Mouse (Mus musculus) liver, embryonic 12.5 days (tissue): ENCODE measurements around the gene Fer. TPM values are rescaled to one million over a fixed set of nuclear protein-coding genes. Genes with fewer than 3 reads are reported as not detected.

Source experiments
- ATAC-seq: fragments of 200-750 bp; cut with Nextera tagmentation; 2 replicates; pipeline ENCODE4 v1.8.0; 2017; ENCODE audit warnings: moderate number of reproducible peaks, mild to moderate bottlenecking, moderate library complexity
- H3K27ac ChIP-seq: fragments of 300-500 bp; sonication (generic); 2 replicates; pipeline ENCODE4 v1.5.1; 2016; ENCODE audit warnings: mild to moderate bottlenecking
- H3K27me3 ChIP-seq: fragments of 300-500 bp; sonication (generic); replicated peaks from 2 replicates; pipeline ENCODE4 v1.6.1; 2016; ENCODE audit warnings: mild to moderate bottlenecking, moderate library complexity
- H3K36me3 ChIP-seq: fragments of 300-500 bp; sonication (generic); 2 replicates; pipeline ENCODE4 v1.6.1; 2016; ENCODE audit warnings: mild to moderate bottlenecking, moderate library complexity
- H3K4me1 ChIP-seq: fragments of 300-500 bp; sonication (generic); 2 replicates; pipeline ENCODE4 v1.6.1; 2016
- H3K4me2 ChIP-seq: fragments of 300-500 bp; sonication (generic); 2 replicates; pipeline ENCODE4 v1.6.1; 2016; ENCODE audit warnings: mild to moderate bottlenecking, moderate library complexity
- H3K4me3 ChIP-seq: fragments of 300-500 bp; sonication (generic); 2 replicates; pipeline ENCODE4 v1.5.1; 2016; ENCODE audit warnings: mild to moderate bottlenecking, moderate library complexity
- H3K9ac ChIP-seq: fragments of 300-500 bp; sonication (generic); 2 replicates; pipeline ENCODE4 v1.6.1; 2016; ENCODE audit warnings: mild to moderate bottlenecking, moderate library complexity
- H3K9me3 ChIP-seq: fragments of 300-500 bp; sonication (generic); replicated peaks from 2 replicates; pipeline ENCODE4 v1.6.1; 2016; ENCODE audit warnings: mild to moderate bottlenecking, moderate library complexity
- WGBS: fragments of 180-500 bp; shearing (Covaris S2); methylation state at CpG from one replicate; pipeline ENCODE4 v1.1.7; 2016; ENCODE audit not compliant: insufficient replicate concordance; 5-methylcytosine and 5-hydroxymethylcytosine counted together
- polyA plus RNA-seq: library from polyadenylated mRNA; unstranded; fragments of >200 nt; fragmentation: Nextera tagmentation; extraction: Ambion mirVana; gene quantifications from 2 replicates; pipeline ENCODE4 v1.2.1, GENCODE M21; 2016

The Fer gene
- polyA plus RNA-seq, 1 experiment from 2014 or later, result 17.1 TPM

DNA sequence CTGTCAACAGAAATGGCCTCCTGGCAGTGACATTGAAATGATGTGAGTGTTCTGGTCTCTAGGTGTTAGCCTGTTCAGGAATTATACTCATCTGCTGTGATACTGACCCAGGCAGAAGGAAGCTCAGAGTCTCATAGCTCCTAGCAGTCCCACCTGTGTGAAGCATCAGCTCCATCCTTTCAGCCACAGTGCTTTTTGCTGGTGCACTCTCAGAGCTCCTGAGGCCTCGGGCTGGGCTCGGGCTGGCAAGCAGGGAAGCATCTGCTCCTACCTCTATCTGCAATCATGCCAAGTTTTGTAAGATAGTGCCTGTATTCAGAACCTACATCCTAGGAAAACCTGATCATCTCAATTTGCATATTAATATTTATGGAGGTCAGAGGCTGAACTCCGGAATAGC is 183.7 kb downstream of the Fer start:
- Histone ChIP-seq H3K27ac (no peak overlapping the region), H3K4me3 (no peak overlapping the region), H3K4me2 (no peak overlapping the region), H3K36me3 (no peaks in the 10 kb centered on the region), H3K27me3 (no peaks in the 10 kb centered on the region), H3K9ac (no peak overlapping the region), H3K4me1 (no peaks in the 10 kb centered on the region), H3K9me3 (no peaks in the 10 kb centered on the region)
- WGBS, result 83% methylated on average over 3 of the region's 3 CpGs
- no peak for ATAC-seq

DNA sequence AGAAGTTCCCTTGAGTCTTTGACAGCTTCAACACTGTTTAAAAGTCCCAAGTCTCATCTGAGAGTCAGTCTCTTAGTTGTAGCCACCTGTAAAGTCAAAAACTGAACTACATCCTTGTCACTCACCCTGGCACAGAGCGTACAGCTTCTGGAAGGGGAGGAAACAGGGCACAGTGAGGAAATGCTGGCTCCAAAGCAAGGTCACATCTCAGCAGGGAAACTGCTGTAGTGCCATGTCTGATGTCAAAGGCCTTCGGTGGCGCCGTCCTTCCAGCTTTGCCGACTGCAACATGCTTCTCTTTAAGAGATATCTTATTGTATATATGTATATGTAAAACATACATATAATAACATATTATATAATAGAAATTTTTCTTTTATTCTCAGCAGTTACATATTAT is 188.0 kb downstream of the Fer start:
- Histone ChIP-seq H3K27ac (no peak overlapping the region), H3K4me1 (no peaks in the 10 kb centered on the region), H3K9ac (no peak overlapping the region), H3K9me3 (no peaks in the 10 kb centered on the region), H3K4me3 (no peak overlapping the region), H3K27me3 (no peaks in the 10 kb centered on the region), H3K36me3 (no peaks in the 10 kb centered on the region), H3K4me2 (no peak overlapping the region)
- 83% methylated on average over 5 of the region's 5 CpGs for WGBS
- ATAC-seq, result no peak

- Histone ChIP-seq H3K4me1 (no peaks in the 10 kb centered on the region), H3K9ac (no peak overlapping the region), H3K27ac (no peak overlapping the region), H3K4me3 (no peak overlapping the region), H3K9me3 (no peaks in the 10 kb centered on the region), H3K36me3 (no peaks in the 10 kb centered on the region), H3K27me3 (no peaks in the 10 kb centered on the region), H3K4me2 (no peak overlapping the region)
- WGBS, result 91% methylated on average over 11 of the region's 11 CpGs
- no peak for ATAC-seq
These were observed 190.8 kb downstream of the Fer start for GRCm38 (mm10) chr17:64053636-64054035.

GRCm38 (mm10) chr17:64060529-64060928 is 197.7 kb downstream of the Fer start:
- Histone ChIP-seq H3K27me3 (no peaks in the 10 kb centered on the region), H3K4me3 (no peak overlapping the region), H3K9ac (no peak overlapping the region), H3K4me1 (peaks cover 5% of the 10 kb centered on the region; the same call in 1 of the 2 replicates), H3K9me3 (no peaks in the 10 kb centered on the region), H3K27ac (no peak overlapping the region), H3K4me2 (no peak overlapping the region), H3K36me3 (no peaks in the 10 kb centered on the region)
- ATAC-seq, result no peak

DNA sequence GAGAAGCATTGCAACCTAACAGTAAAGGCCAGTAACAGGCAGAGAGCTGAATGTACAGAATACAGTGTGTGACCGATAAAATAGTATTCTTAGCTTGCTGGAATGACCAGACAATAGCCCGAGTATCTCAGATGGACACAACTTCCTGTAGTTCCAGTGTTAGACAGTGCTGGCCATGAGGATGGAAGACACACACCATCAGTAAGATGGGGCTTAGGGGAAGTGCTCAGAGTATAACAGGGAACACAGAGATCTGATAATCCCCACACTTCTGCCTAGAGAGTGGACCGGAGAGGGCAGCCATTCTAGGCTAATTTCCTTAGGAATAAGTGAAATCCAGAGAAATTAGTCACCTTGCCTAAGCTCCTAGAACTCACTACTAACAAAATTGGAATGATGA is 202.4 kb downstream of the Fer start:
- H3K27me3 ChIP-seq, result no peaks in the 10 kb centered on the region
- 0 out of 2 replicates have a peak, but pooled peaks have one; percentile 54 for ATAC-seq
- no peak overlapping the region for H3K4me2 ChIP-seq
- no peak overlapping the region for H3K9ac ChIP-seq
- H3K36me3 ChIP-seq, result no peaks in the 10 kb centered on the region
- H3K4me3 ChIP-seq, result no peak overlapping the region
- no peaks in the 10 kb centered on the region for H3K9me3 ChIP-seq
- no peak overlapping the region for H3K27ac ChIP-seq
- 47% methylated on average over 3 of the region's 3 CpGs for WGBS
- H3K4me1 ChIP-seq, result peaks cover 5% of the 10 kb centered on the region; the same call in 1 of the 2 replicates

GRCm38 (mm10) chr17:64077392-64077791 is 214.5 kb downstream of the Fer start:
- Histone ChIP-seq H3K27ac (no peak overlapping the region), H3K27me3 (no peaks in the 10 kb centered on the region), H3K4me3 (no peak overlapping the region), H3K4me1 (no peaks in the 10 kb centered on the region), H3K4me2 (no peak overlapping the region), H3K9ac (no peak overlapping the region), H3K9me3 (no peaks in the 10 kb centered on the region), H3K36me3 (no peaks in the 10 kb centered on the region)
- ATAC-seq, result no peak
- WGBS, result 86% methylated on average over 7 of the region's 7 CpGs

DNA sequence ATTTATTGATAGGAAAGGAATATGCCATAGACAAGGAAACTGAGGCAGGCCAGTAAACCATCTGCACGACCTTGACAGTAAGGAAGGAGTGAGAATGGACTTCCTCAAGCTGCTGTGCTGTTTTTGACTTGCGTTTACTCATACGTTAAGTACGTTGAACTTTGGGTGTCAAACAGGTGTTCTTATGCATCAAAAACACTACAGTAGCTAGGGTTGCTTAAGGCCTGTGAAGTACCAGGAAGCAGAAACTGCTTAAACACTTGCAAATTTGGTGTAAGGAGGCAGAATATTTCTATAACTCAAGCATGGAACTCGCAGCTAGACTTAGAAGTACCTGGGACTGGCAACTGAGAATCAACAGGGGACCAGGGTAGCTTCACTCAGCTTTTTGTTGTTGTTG is 221.9 kb downstream of the Fer start:
- no peaks in the 10 kb centered on the region for H3K4me1 ChIP-seq
- no peaks in the 10 kb centered on the region for H3K9me3 ChIP-seq
- H3K4me3 ChIP-seq, result no peak overlapping the region
- no peak for ATAC-seq
- H3K27me3 ChIP-seq, result no peaks in the 10 kb centered on the region
- 77% methylated on average over 5 of the region's 5 CpGs for WGBS
- H3K4me2 ChIP-seq, result no peak overlapping the region
- no peak overlapping the region for H3K27ac ChIP-seq
- H3K9ac ChIP-seq, result no peak overlapping the region
- H3K36me3 ChIP-seq, result no peaks in the 10 kb centered on the region

DNA sequence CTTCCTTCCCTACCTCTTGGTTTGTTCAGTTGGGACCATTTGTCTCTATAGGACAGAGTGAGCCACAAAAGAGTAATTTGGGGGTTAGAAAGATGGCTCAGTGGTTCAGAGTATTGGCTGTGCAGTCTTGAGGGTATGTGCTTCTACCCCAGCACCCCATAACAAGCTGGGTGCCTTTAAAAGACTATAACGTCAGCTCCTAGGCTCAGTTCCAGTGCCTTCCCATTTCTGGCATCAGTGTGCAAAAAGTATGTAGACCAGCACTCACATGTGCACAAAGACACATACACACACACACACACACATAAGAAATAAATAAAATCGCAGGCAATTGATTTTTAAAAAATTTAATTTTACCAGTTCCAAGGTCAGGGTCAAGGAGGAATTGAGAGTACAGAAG is 222.6 kb downstream of the Fer start:
- no peak overlapping the region for H3K4me2 ChIP-seq
- no peak overlapping the region for H3K9ac ChIP-seq
- 72% methylated on average over 2 of the region's 2 CpGs for WGBS
- H3K27me3 ChIP-seq, result no peaks in the 10 kb centered on the region
- ATAC-seq, result no peak
- no peak overlapping the region for H3K27ac ChIP-seq
- no peak overlapping the region for H3K4me3 ChIP-seq
- no peaks in the 10 kb centered on the region for H3K36me3 ChIP-seq
- H3K4me1 ChIP-seq, result no peaks in the 10 kb centered on the region
- H3K9me3 ChIP-seq, result no peaks in the 10 kb centered on the region

DNA sequence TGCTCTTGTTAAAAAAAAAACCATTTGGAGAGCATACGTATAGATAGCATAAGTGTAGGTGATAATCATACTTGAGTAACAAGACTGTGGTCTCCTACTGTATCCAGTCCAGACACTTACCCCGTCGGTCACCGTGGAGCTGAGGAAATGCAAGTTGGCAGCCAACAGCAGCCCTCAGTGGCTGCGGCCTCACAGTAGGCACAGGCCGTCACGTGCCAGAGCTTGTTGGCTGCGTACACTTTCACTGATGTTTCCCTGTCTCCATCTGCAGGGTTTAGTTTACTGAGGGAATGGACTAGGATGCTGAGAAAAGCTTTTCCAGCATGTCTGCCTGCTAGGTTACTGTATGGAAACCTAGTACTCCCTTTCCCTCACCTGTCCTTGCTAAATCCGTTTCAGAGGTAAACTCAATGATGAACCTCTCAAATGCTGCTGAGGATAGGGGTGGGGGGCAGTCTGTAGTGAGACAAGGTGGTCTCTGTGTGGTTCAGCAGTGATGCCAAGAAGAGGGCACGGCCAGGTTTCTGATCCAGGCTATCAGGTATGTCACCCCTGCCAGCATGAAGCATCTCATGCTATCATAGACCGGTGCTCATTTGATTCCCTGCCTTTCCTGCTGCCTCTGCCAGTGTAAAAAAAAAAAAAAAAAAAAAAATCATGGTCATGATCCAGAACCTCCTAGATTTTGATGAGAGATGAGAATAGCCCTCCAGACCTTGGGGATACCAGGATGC is 224.2 kb downstream of the Fer start:
- Histone ChIP-seq H3K27ac (no peak overlapping the region), H3K4me3 (no peak overlapping the region), H3K4me1 (no peaks in the 10 kb centered on the region), H3K9ac (no peak overlapping the region), H3K4me2 (no peak overlapping the region), H3K27me3 (no peaks in the 10 kb centered on the region), H3K36me3 (no peaks in the 10 kb centered on the region), H3K9me3 (no peaks in the 10 kb centered on the region)
- ATAC-seq, result no peak
- 77% methylated on average over 11 of the region's 11 CpGs for WGBS

- Histone ChIP-seq H3K9me3 (no peaks in the 10 kb centered on the region), H3K27ac (no peak overlapping the region), H3K4me1 (0 out of 2 replicates have a peak, but pooled peaks cover 2% of the 10 kb centered on the region), H3K4me3 (no peak overlapping the region), H3K9ac (no peak overlapping the region), H3K36me3 (no peaks in the 10 kb centered on the region), H3K4me2 (no peak overlapping the region), H3K27me3 (no peaks in the 10 kb centered on the region)
- ATAC-seq, result no peak
- WGBS, result 77% methylated on average over 3 of the region's 3 CpGs
These were observed 225.0 kb downstream of the Fer start for GRCm38 (mm10) chr17:64087871-64088270.

DNA sequence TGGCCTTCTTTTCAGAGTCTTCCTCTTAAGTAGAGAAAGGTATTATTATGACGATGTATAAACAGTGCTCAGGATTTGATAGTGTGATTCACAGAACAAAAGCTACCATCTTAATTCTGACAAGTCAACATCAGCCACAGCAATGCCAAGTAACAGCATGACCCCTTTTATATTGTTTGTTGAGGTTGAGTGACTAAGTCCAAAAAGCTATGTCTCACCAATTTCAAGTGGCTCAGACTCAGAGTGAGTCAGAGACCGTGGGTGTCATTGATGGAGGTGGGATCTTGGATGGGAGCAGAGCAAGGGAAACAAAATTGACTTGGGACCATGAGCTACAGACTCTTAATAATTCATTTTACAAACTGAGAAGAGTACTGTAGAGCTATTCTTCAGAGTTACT is 230.9 kb downstream of the Fer start:
- no peaks in the 10 kb centered on the region for H3K9me3 ChIP-seq
- ATAC-seq, result no peak
- H3K4me3 ChIP-seq, result no peak overlapping the region
- H3K27me3 ChIP-seq, result no peaks in the 10 kb centered on the region
- 0 out of 2 replicates have a peak, but pooled peaks cover 2% of the 10 kb centered on the region for H3K4me1 ChIP-seq
- no peak overlapping the region for H3K4me2 ChIP-seq
- H3K36me3 ChIP-seq, result no peaks in the 10 kb centered on the region
- WGBS, result 74% methylated on average over 2 of the region's 2 CpGs
- no peak overlapping the region for H3K9ac ChIP-seq
- no peak overlapping the region for H3K27ac ChIP-seq

DNA sequence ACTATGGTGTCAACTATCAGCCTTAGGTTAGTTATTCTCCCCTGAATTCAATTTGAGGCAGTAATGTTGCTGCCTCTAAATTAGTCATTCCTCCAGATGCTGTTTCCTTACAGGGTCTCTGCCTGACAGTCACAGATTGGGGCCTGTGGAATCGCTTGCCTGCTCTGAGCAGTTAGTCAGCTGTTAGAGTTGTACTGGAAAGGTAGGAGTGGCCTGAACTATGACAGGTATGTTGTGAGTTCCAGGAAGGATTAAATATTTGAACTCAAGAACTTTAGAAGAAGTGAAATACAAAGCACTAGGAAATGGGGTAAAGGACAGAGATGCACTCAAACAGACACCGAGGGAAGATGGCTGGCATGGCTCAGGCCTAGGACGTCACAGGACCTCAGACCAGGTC is 233.9 kb downstream of the Fer start:
- H3K27me3 ChIP-seq, result no peaks in the 10 kb centered on the region
- no peak overlapping the region for H3K9ac ChIP-seq
- no peak overlapping the region for H3K4me3 ChIP-seq
- no peaks in the 10 kb centered on the region for H3K9me3 ChIP-seq
- ATAC-seq, result no peak
- WGBS, result 80% methylated on average over 3 of the region's 3 CpGs
- H3K27ac ChIP-seq, result no peak overlapping the region
- no peak overlapping the region for H3K4me2 ChIP-seq
- peaks cover 8% of the 10 kb centered on the region; the same call in 1 of the 2 replicates for H3K4me1 ChIP-seq
- no peaks in the 10 kb centered on the region for H3K36me3 ChIP-seq

GRCm38 (mm10) chr17:64097788-64098359 is 235.0 kb downstream of the Fer start:
- Histone ChIP-seq H3K27ac (no peak overlapping the region), H3K4me1 (peaks cover 6% of the 10 kb centered on the region; the same call in 1 of the 2 replicates), H3K4me2 (no peak overlapping the region), H3K4me3 (no peak overlapping the region), H3K27me3 (no peaks in the 10 kb centered on the region), H3K9ac (no peak overlapping the region), H3K9me3 (no peaks in the 10 kb centered on the region), H3K36me3 (no peaks in the 10 kb centered on the region)
- WGBS, result 66% methylated on average over 5 of the region's 5 CpGs
- no peak for ATAC-seq
